Mouse (Mus musculus) CH12.LX (cell line): ENCODE data around the gene Rps6ka5. TPM values are rescaled to one million over a fixed set of nuclear protein-coding genes. Genes with fewer than 3 reads are reported as not detected.

Experiments used
- DNase-seq: peaks from one replicate; pipeline ENCODE4 v3.0.0-alpha.2; 2013; ENCODE audit errors: extremely low read depth
- H3K27ac ChIP-seq: 2 replicates; pipeline ENCODE4 v1.5.1; 2012; ENCODE audit warnings: low read depth, mild to moderate bottlenecking, control low read depth, moderate library complexity; ENCODE audit not compliant: insufficient read depth
- H3K27me3 ChIP-seq: replicated peaks from 2 replicates; pipeline ENCODE3; 2012; ENCODE audit warnings: inconsistent platforms
- H3K36me3 ChIP-seq, 2 experiments: replicated peaks in 1 of 2; 2 replicates each; pipeline versions ENCODE3 to v1.6.1; 2012; ENCODE audit warnings: inconsistent platforms in 1 of 2, low read length in 1 of 2, mild to moderate bottlenecking in 1 of 2, mixed read lengths in 1 of 2, moderate library complexity in 1 of 2; ENCODE audit not compliant: control insufficient read depth in 1 of 2, insufficient read depth in 1 of 2
- H3K4me1 ChIP-seq, 2 experiments: 2 replicates each; pipeline ENCODE4 v1.6.1; 2012; ENCODE audit warnings: inconsistent platforms in 1 of 2, moderate library complexity in 1 of 2; ENCODE audit not compliant: insufficient read depth in 2 of 2, control insufficient read depth in 1 of 2
- H3K4me2 ChIP-seq: 2 replicates; pipeline ENCODE4 v1.6.1; 2012; ENCODE audit warnings: low read depth, mild to moderate bottlenecking, control low read depth; ENCODE audit not compliant: poor library complexity, insufficient read depth, severe bottlenecking
- H3K4me3 ChIP-seq, 3 experiments: fragments of 150-350 bp in 1 of 3; sonication (generic) in 1 of 3; replicated peaks in 1 of 3; 2 replicates each; pipeline versions ENCODE3 to v1.5.1; 2011 to 2012; ENCODE audit warnings: low read depth in 2 of 3, low read length in 2 of 3, mild to moderate bottlenecking in 2 of 3, moderate library complexity in 2 of 3, control low read depth in 1 of 3, improper control_type of control experiment in 1 of 3, inconsistent platforms in 1 of 3, mixed read lengths in 1 of 3; ENCODE audit not compliant: poor library complexity in 1 of 3
- H3K79me2 ChIP-seq: replicated peaks from 2 replicates; pipeline ENCODE4 v1.6.1; 2012; ENCODE audit warnings: mild to moderate bottlenecking, moderate library complexity; ENCODE audit not compliant: control insufficient read depth, poor library complexity, insufficient read depth, severe bottlenecking; ENCODE audit errors: extremely low read depth
- H3K9ac ChIP-seq: 2 replicates; pipeline ENCODE4 v1.6.1; 2012; ENCODE audit warnings: low read depth, mild to moderate bottlenecking, control low read depth, moderate library complexity; ENCODE audit not compliant: insufficient read depth
- H3K9me3 ChIP-seq: replicated peaks from 2 replicates; pipeline ENCODE3; 2012; ENCODE audit warnings: low read length, inconsistent platforms, mixed read lengths
- BHLHE40 ChIP-seq: IDR thresholded peaks from 2 replicates; pipeline ENCODE4 v1.6.1; 2011; ENCODE audit warnings: mild to moderate bottlenecking, low read depth, low read length, improper control_type of control experiment
- CHD1 ChIP-seq: IDR thresholded peaks from 2 replicates; pipeline ENCODE4 v1.6.1; 2012; ENCODE audit warnings: low read depth, low read length, improper control_type of control experiment, inconsistent platforms
- CHD2 ChIP-seq: IDR thresholded peaks from 2 replicates; pipeline ENCODE4 v1.6.1; 2011; ENCODE audit warnings: low read length, improper control_type of control experiment
- E2F4 ChIP-seq: IDR thresholded peaks from 2 replicates; pipeline ENCODE4 v1.6.1; 2011; ENCODE audit warnings: low read depth, low read length, improper control_type of control experiment; ENCODE audit not compliant: insufficient replicate concordance
- ELF1 ChIP-seq: IDR thresholded peaks from 2 replicates; pipeline ENCODE4 v1.6.1; 2014; ENCODE audit warnings: low read depth, mild to moderate bottlenecking, inconsistent platforms, low read length, improper control_type of control experiment
- EP300 ChIP-seq: IDR thresholded peaks from 2 replicates; pipeline ENCODE4 v1.6.1; 2011; ENCODE audit warnings: low read length, improper control_type of control experiment
- GABPA ChIP-seq: IDR thresholded peaks from 2 replicates; pipeline ENCODE4 v1.6.1; 2012; ENCODE audit warnings: low read depth, low read length, improper control_type of control experiment, inconsistent platforms; ENCODE audit not compliant: insufficient replicate concordance
- JUN ChIP-seq: IDR thresholded peaks from 2 replicates; pipeline ENCODE4 v1.6.1; 2011; ENCODE audit warnings: low read depth, mild to moderate bottlenecking, low read length, improper control_type of control experiment, moderate library complexity; ENCODE audit not compliant: insufficient read depth
- JUND ChIP-seq: conservative IDR thresholded peaks from 2 replicates; pipeline ENCODE4 v1.6.1; 2011; ENCODE audit warnings: low read depth, low read length, improper control_type of control experiment
- KAT2A ChIP-seq: IDR thresholded peaks from 2 replicates; pipeline ENCODE4 v1.6.1; 2012; ENCODE audit warnings: low read length, improper control_type of control experiment, inconsistent platforms; ENCODE audit not compliant: insufficient replicate concordance
- MAFK ChIP-seq: IDR thresholded peaks from 2 replicates; pipeline ENCODE4 v1.6.1; 2011; ENCODE audit warnings: low read length, improper control_type of control experiment; ENCODE audit not compliant: insufficient replicate concordance
- MAZ ChIP-seq: IDR thresholded peaks from 2 replicates; pipeline ENCODE4 v1.6.1; 2012; ENCODE audit warnings: low read depth, mild to moderate bottlenecking, inconsistent platforms, low read length, improper control_type of control experiment, moderate library complexity
- MEF2A ChIP-seq: IDR thresholded peaks from 2 replicates; pipeline ENCODE4 v1.6.1; 2014; ENCODE audit warnings: low read depth, mild to moderate bottlenecking, inconsistent platforms, low read length, improper control_type of control experiment, borderline replicate concordance
- MXI1 ChIP-seq: IDR thresholded peaks from 2 replicates; pipeline ENCODE4 v1.6.1; 2011; ENCODE audit warnings: mild to moderate bottlenecking, low read depth, low read length, improper control_type of control experiment
- MYC ChIP-seq: IDR thresholded peaks from 2 replicates; pipeline ENCODE4 v1.6.1; 2011; ENCODE audit warnings: low read depth, mild to moderate bottlenecking, improper control_type of control experiment, low read length
- NRF1 ChIP-seq: IDR thresholded peaks from 2 replicates; pipeline ENCODE4 v1.6.1; 2014; ENCODE audit warnings: low read depth, mild to moderate bottlenecking, inconsistent platforms, low read length, improper control_type of control experiment, moderate library complexity
- PAX5 ChIP-seq: IDR thresholded peaks from 2 replicates; pipeline ENCODE4 v1.6.1; 2012; ENCODE audit warnings: low read length, inconsistent platforms, mixed read lengths
- POLR2A ChIP-seq: IDR thresholded peaks from 2 replicates; pipeline ENCODE4 v1.6.1; 2011; ENCODE audit warnings: low read depth, mild to moderate bottlenecking, improper control_type of control experiment, low read length
- POLR2AphosphoS2 ChIP-seq: IDR thresholded peaks from 2 replicates; pipeline ENCODE4 v1.6.1; 2011; ENCODE audit warnings: low read depth, low read length, improper control_type of control experiment
- RAD21 ChIP-seq: IDR thresholded peaks from 2 replicates; pipeline ENCODE4 v1.6.1; 2011; ENCODE audit warnings: low read depth, mild to moderate bottlenecking, low read length, improper control_type of control experiment, moderate library complexity
- RCOR1 ChIP-seq: conservative IDR thresholded peaks from 2 replicates; pipeline ENCODE4 v1.6.1; 2012; ENCODE audit warnings: low read depth, mild to moderate bottlenecking, inconsistent platforms, low read length, improper control_type of control experiment
- SMC3 ChIP-seq: IDR thresholded peaks from 2 replicates; pipeline ENCODE4 v1.6.1; 2011; ENCODE audit warnings: low read depth, low read length, improper control_type of control experiment
- TBP ChIP-seq: conservative IDR thresholded peaks from 2 replicates; pipeline ENCODE4 v1.6.1; 2011; ENCODE audit warnings: low read depth, low read length, improper control_type of control experiment
- TCF12 ChIP-seq: IDR thresholded peaks from 2 replicates; pipeline ENCODE4 v1.6.1; 2014; ENCODE audit warnings: low read depth, mild to moderate bottlenecking, inconsistent platforms, low read length, improper control_type of control experiment
- UBTF ChIP-seq: IDR thresholded peaks from 2 replicates; pipeline ENCODE4 v1.6.1; 2012; ENCODE audit warnings: low read depth, mild to moderate bottlenecking, inconsistent platforms, low read length, improper control_type of control experiment, moderate library complexity
- USF1 ChIP-seq: IDR thresholded peaks from 2 replicates; pipeline ENCODE4 v1.6.1; 2014; ENCODE audit warnings: low read depth, mild to moderate bottlenecking, inconsistent platforms, low read length, improper control_type of control experiment
- USF2 ChIP-seq: conservative IDR thresholded peaks from 2 replicates; pipeline ENCODE4 v1.6.1; 2011; ENCODE audit warnings: low read depth, low read length, improper control_type of control experiment
- ZKSCAN1 ChIP-seq: IDR thresholded peaks from 2 replicates; pipeline ENCODE4 v1.6.1; 2012; ENCODE audit warnings: low read depth, inconsistent platforms, low read length, improper control_type of control experiment, borderline replicate concordance
- ZMIZ1 ChIP-seq: IDR thresholded peaks from 2 replicates; pipeline ENCODE4 v1.6.1; 2012; ENCODE audit warnings: low read depth, mild to moderate bottlenecking, inconsistent platforms, low read length, improper control_type of control experiment
- dilution Hi-C: fragments of 300-500 bp; cut with MboI; formaldehyde crosslinking; loops from 2 replicates; pipeline ENCODE4 v1.14.3; 2020; ENCODE audit warnings: low sequenced_read_pairs; ENCODE audit not compliant: extremely low pct_unique_long_range_greater_than_20kb, extremely low pct_ligation_motif_present
- in situ Hi-C: fragments of 300-500 bp; cut with MboI; formaldehyde crosslinking; loops from 3 replicates; pipeline ENCODE4 v1.14.3; 2019; ENCODE audit warnings: low sequenced_read_pairs, low pct_ligation_motif_present, low pct_unique_long_range_greater_than_20kb, mixed read lengths
- polyA plus RNA-seq: library from polyadenylated mRNA; unstranded; fragments of >175 nt; gene quantifications from 2 replicates; pipeline ENCODE4 v1.2.1, GENCODE M21; 2012; ENCODE audit warnings: low read depth; ENCODE audit not compliant: insufficient read length
- total RNA-seq, 2 experiments: library from RNA; depleted of rRNA; stranded (reverse); fragments of 300-350 nt in 1 of 2; fragments of >200 nt in 1 of 2; gene quantifications; 2 replicates each; pipeline ENCODE4 v1.2.3; 2012 to 2014

Gene Rps6ka5
- total and polyA plus RNA-seq, 3 experiments = 2.9 to 6.2 (median 4.8) TPM

- Histone ChIP-seq H3K27me3 (no peaks in the 10 kb centered on the region), H3K27ac (no peak overlapping the region), H3K79me2 (peaks cover 5% of the 10 kb centered on the region), H3K36me3 (peaks cover 0 to 5% of the 10 kb centered on the region in 2 experiments), H3K4me3 (no peak overlapping the region), H3K9me3 (no peaks in the 10 kb centered on the region), H3K4me1 (peaks cover 3 to 34% of the 10 kb centered on the region in 2 experiments; a peak in 3 of 4 replicates), H3K9ac (no peak overlapping the region), H3K4me2 (no peak overlapping the region)
- no peak for TF ChIP-seq USF2
- TF ChIP-seq TCF12 = no peak
- TF ChIP-seq NRF1 = no peak
- no peak for TF ChIP-seq JUND
- TF ChIP-seq CHD2 = no peak
- no peak for TF ChIP-seq SMC3
- TF ChIP-seq EP300 = no peak
- TF ChIP-seq POLR2A = no peak
- no peak for TF ChIP-seq MYC
- no peak for TF ChIP-seq JUN
- TF ChIP-seq BHLHE40 = no peak
- TF ChIP-seq RCOR1 = no peak
- dilution Hi-C loops (no loop called here), in situ Hi-C loops (no loop called here)
- no peak for DNase-seq
These were observed 6.0 kb downstream of the Rps6ka5 start for GRCm38 (mm10) chr12:100720801-100721200.

DNA sequence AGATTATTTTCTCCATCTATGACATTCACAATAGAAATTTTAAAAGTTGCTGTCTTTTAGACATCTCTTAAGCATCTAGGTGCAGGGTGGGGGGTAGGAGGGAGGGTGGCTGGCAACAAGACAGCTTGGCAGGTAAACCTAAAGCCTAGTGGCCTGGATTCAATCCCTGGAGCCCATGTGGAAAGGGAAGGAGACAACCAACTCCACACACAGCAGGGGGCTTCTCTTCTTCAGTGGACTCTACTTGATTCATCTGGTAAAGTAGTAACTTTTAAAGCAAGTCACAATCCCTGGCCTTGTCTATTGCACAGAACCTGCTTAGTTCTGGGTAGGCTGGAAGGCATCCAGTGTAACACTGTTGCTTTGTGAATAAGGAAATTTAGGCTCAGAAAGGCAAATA lies 9.3 kb downstream of the Rps6ka5 start:
- TF ChIP-seq ZKSCAN1 = no peak
- no peak for TF ChIP-seq E2F4
- no peak for TF ChIP-seq KAT2A
- no peak for TF ChIP-seq ZMIZ1
- TF ChIP-seq CHD1 = no peak
- TF ChIP-seq USF1 = no peak
- no peak for TF ChIP-seq MEF2A
- TF ChIP-seq PAX5 = no peak
- TF ChIP-seq RAD21 = no peak
- TF ChIP-seq MXI1 = no peak
- TF ChIP-seq EP300 = no peak
- TF ChIP-seq POLR2AphosphoS2 = no peak
- TF ChIP-seq MAZ = no peak
- TF ChIP-seq UBTF = no peak
- TF ChIP-seq MYC = no peak
- TF ChIP-seq TBP = no peak
- no peak for TF ChIP-seq GABPA
- TF ChIP-seq MAFK = no peak
- no peak for TF ChIP-seq JUND
- TF ChIP-seq ELF1 = no peak
- TF ChIP-seq, all 38 proteins: peak for 0
- in situ Hi-C loops = no loop called here
- Histone ChIP-seq H3K27ac (no peak overlapping the region), H3K36me3 (peaks cover 0 to 5% of the 10 kb centered on the region in 2 experiments), H3K4me1 (peaks cover 5 to 25% of the 10 kb centered on the region in 2 experiments; a peak in 3 of 4 replicates), H3K79me2 (peaks cover 5% of the 10 kb centered on the region; the same call in 1 of the 2 replicates), H3K9me3 (no peaks in the 10 kb centered on the region), H3K9ac (no peak overlapping the region), H3K27me3 (no peaks in the 10 kb centered on the region), H3K4me2 (no peak overlapping the region), H3K4me3 (no peak overlapping the region)
- DNase-seq = no peak
- dilution Hi-C loops = no loop called here
